Mouse (Mus musculus) midbrain, embryonic 10.5 days (tissue): Measurements from ENCODE around the gene Hes2. TPM values are rescaled to one million over a fixed set of nuclear protein-coding genes. Genes with fewer than 3 reads are reported as not detected.

ENCODE experiments used
- DNase-seq: peaks from one replicate; pipeline ENCODE4 v3.0.0-alpha.2; 2017; ENCODE audit warnings: low spot score
- H3K27ac ChIP-seq: fragments of 300-500 bp; sonication (generic); replicated peaks from 2 replicates; pipeline ENCODE4 v1.5.1; 2016; ENCODE audit warnings: mild to moderate bottlenecking
- H3K27me3 ChIP-seq: fragments of 300-500 bp; sonication (generic); 2 replicates; pipeline ENCODE4 v1.6.1; 2016; ENCODE audit warnings: low read depth, mild to moderate bottlenecking; ENCODE audit not compliant: poor library complexity, severe bottlenecking
- H3K36me3 ChIP-seq: fragments of 300-500 bp; sonication (generic); 2 replicates; pipeline ENCODE4 v1.6.1; 2016; ENCODE audit warnings: mild to moderate bottlenecking, moderate library complexity
- H3K4me1 ChIP-seq: fragments of 300-500 bp; sonication (generic); 2 replicates; pipeline ENCODE4 v1.6.1; 2016
- H3K4me3 ChIP-seq: fragments of 300-500 bp; sonication (generic); 2 replicates; pipeline ENCODE4 v1.5.1; 2016; ENCODE audit warnings: mild to moderate bottlenecking, moderate library complexity
- H3K9me3 ChIP-seq: fragments of 300-500 bp; sonication (generic); replicated peaks from 2 replicates; pipeline ENCODE4 v1.6.1; 2016; ENCODE audit warnings: mild to moderate bottlenecking
- WGBS: fragments of 180-500 bp; shearing (Covaris S2); methylation state at CpG from one replicate; pipeline ENCODE4 v1.1.7; 2016; 5-methylcytosine and 5-hydroxymethylcytosine counted together
- polyA plus RNA-seq: library from polyadenylated mRNA; unstranded; fragments of >200 nt; fragmentation: Nextera tagmentation; extraction: Ambion mirVana; gene quantifications from 2 replicates; pipeline ENCODE4 v1.2.1, GENCODE M21; 2016

The Hes2 gene
- polyA plus RNA-seq, 1 experiment from 2014 or later, result 0.79 TPM

DNA sequence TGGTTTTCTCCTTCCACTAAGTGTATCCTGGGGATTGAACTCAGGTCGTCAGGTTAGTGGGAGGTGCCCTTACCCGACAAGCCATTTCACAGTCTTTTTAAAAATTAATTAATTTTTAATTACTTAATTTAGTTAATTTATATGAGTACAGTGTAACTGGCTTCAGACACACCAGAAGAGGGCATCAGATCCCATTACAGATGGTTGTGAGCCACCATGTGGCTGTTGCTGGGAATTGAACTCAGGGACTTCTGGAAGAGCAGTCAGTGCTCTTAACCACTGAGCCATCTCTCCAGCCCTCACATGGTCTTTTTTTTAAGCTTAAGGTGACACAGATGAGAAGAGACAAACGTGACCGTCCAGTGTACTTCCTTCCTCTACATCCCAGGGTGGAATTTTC, 3.6 kb upstream of the Hes2 start:
- no peaks in the 10 kb centered on the region for H3K9me3 ChIP-seq
- peaks cover 97% of the 10 kb centered on the region for H3K27me3 ChIP-seq
- H3K36me3 ChIP-seq, result no peaks in the 10 kb centered on the region
- DNase-seq, result no peak
- peaks cover 44% of the 10 kb centered on the region for H3K4me1 ChIP-seq
- WGBS, result 75% methylated on average over 4 of the region's 4 CpGs
- H3K27ac ChIP-seq, result no peak overlapping the region
- H3K4me3 ChIP-seq, result no peak overlapping the region

DNA sequence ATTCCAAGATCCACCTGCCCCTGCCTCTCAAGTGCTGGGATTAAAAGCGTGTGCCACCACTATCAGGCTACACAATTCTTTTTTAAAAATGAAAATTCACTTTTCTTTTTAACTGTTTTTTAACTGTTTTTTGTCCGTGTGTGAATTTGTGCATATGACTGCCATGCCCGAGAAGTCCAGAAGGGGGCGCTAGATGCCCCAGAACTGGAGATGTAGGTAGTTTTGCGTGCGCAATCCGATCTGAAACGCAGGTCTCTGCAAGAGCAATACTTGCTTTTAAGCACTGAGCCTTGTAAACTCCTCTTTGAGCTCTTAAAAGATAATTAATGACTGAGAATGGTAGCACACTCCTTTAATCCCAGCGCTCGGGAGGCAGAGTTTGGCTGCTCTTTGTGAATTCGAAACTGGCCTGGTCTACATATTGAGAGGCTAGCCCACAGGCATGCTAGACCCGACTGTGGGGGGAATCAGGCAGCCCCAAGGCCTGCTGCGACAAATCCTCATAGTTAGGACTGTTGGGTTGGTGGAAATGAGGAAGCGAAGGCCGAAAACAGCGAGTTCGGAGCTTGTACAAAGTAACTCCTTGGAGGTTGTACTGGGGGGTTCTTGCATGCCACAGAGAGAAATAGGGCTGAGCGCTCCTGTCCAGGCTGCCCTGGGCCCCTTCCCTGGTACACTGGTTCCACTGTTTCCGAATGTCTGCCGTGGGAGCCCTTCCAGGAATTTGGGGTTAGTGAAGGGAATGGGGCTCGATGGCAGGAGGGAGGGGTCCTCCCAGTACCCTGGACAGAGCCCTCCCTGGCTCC, 685 bp upstream of the Hes2 start:
- DNase-seq, result peak; percentile 64
- Histone ChIP-seq H3K27me3 (peaks cover 97% of the 10 kb centered on the region), H3K27ac (no peak overlapping the region), H3K9me3 (no peaks in the 10 kb centered on the region), H3K4me1 (peaks cover 35% of the 10 kb centered on the region), H3K4me3 (peak overlapping the region; percentile 34; the same call in 1 of the 2 replicates), H3K36me3 (no peaks in the 10 kb centered on the region)
- WGBS, result 18% methylated on average over 21 of the region's 21 CpGs

DNA sequence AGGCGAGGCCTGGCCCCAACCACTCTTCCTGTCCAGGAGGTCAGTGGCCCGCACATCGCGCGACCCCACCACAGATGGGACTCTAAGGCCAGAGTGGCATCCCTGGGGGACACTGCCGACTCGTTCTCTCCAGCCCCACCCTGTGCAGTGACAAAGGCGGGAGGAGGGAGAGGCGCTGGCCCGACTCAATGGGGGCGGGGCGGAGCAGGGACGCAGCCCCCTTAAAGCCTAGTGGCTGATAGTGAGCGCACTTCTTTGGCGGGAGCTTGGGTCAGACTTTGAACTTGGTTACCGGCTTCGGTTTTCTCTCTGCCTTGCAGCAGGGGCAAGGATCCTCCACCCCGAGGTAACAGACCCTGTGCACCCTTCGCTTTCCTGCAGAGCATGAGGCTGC, 615 bp downstream of the Hes2 start:
- Histone ChIP-seq H3K4me1 (peaks cover 27% of the 10 kb centered on the region), H3K9me3 (no peaks in the 10 kb centered on the region), H3K36me3 (no peaks in the 10 kb centered on the region), H3K4me3 (peak overlapping the region; percentile 34), H3K27ac (no peak overlapping the region), H3K27me3 (peaks cover 94% of the 10 kb centered on the region)
- WGBS, result 3% methylated on average over 19 of the region's 19 CpGs
- peak; percentile 44 for DNase-seq

DNA sequence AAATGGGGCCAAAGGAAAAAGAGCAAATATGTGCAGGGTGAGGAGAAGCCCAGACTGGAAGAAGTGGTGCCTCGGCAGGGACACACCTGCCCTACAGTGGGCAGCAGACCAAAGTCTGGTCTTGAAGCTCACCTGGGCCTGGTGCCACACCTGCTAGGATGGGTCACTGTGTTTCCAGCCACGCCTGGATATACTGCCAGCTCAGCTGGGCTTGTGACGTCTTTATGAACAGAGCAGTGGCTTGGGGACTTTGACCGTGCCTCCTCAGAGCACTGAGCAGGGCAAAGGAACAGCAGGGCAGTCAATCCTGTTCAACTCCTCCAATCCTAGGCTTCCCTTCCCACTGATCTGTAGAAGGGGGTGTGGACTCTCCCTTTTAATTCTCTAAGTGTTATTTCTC, 2.1 kb downstream of the Hes2 start:
- Histone ChIP-seq H3K27me3 (peaks cover 89% of the 10 kb centered on the region), H3K27ac (no peak overlapping the region), H3K4me3 (no peak overlapping the region), H3K4me1 (peaks cover 27% of the 10 kb centered on the region), H3K9me3 (no peaks in the 10 kb centered on the region), H3K36me3 (no peaks in the 10 kb centered on the region)
- 43% methylated on average over 4 of the region's 4 CpGs for WGBS
- DNase-seq, result no peak

DNA sequence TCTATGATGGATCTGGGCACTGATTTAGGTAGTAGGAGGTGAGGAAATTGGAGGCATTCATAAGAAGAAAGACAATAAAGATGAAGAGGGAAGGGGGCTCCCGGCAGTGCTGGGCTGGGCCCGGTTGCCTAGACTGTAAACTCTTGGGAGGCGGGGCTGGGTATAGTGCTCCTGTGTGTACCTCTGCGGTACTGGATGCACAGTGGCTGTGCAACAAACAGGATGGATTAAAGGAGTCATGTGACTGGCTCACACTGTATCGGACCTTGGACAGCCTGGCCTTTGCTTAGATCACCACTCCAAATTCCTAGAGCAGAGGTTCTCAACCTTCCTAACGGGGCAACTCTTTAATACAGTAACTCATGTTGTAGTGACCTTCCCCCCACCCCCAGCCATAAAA, 2.9 kb downstream of the Hes2 start:
- 80% methylated on average over 6 of the region's 6 CpGs for WGBS
- Histone ChIP-seq H3K4me3 (no peak overlapping the region), H3K36me3 (no peaks in the 10 kb centered on the region), H3K4me1 (peaks cover 27% of the 10 kb centered on the region), H3K27me3 (peaks cover 87% of the 10 kb centered on the region), H3K27ac (no peak overlapping the region), H3K9me3 (no peaks in the 10 kb centered on the region)
- DNase-seq, result no peak

DNA sequence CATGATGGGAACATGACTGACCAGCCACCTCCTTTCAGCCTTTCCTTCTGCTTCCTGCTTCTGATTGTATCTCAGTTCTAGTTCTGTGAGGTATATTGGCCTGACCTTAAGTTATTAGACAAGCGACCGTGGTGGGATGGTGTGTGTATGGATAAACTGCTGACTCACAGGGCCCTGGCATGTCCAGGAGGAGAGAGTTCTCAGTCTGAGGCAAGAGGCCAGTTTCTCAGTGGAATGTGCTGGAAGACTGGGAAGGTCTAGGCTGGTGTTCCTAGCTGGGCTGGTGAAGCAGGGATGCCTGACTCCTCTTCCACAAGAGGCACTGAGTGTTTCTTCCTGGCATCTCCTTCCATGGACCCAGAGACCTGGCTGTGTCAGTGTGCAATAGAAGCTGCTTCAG, 4.1 kb downstream of the Hes2 start:
- WGBS, result 95% methylated on average over 2 of the region's 2 CpGs
- no peak for DNase-seq
- Histone ChIP-seq H3K4me3 (no peak overlapping the region), H3K36me3 (no peaks in the 10 kb centered on the region), H3K4me1 (peaks cover 27% of the 10 kb centered on the region), H3K27ac (no peak overlapping the region), H3K9me3 (no peaks in the 10 kb centered on the region), H3K27me3 (peaks cover 76% of the 10 kb centered on the region)

DNA sequence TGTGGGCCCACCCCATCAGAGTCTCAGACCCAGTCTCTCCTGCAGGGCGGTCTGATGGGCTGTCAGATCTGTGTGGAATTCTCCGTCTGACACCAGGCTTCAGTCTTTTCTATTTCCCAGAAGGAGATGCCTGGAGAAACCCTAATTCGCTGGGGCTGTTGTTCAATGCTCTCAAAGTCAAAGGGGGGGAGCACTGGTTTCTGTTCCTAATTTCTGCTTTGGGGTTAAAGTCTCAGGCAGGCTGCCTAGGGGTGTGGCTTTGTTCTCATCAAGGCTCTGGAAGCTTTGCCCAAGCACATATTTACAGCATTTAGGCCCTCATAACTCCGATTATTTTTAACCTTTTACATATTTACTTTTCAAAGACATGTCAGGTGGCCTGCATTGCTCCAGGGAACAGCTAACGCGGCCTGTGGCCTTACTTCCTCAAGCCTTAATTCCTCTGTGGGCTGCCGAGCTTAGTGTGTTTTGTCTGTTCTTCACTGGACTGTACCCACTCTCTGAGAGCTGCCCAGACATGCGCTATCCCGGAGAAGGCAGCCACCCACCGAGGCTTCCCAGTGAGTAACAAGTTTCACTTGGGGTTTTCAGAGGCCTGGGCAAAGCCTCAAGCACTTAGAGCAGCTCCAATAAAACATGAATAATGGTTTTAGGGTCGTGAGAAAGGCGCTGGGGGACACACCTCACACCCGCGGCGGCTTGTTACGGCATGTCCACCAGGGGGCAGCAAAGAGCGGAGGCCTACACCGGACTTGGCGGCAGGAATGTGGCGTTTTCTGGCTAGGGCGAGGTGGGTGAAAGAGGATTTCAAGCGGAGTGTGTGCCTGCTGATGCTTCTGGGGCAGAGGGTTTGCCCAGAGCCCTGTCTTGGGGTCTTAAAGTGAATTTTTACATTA, 6.6 kb downstream of the Hes2 start:
- H3K36me3 ChIP-seq, result no peaks in the 10 kb centered on the region
- no peak overlapping the region for H3K27ac ChIP-seq
- H3K9me3 ChIP-seq, result no peaks in the 10 kb centered on the region
- H3K4me1 ChIP-seq, result peaks cover 2% of the 10 kb centered on the region; the same call in 1 of the 2 replicates
- DNase-seq, result peak; percentile 80
- H3K27me3 ChIP-seq, result peaks cover 59% of the 10 kb centered on the region
- H3K4me3 ChIP-seq, result no peak overlapping the region
- 30% methylated on average over 22 of the region's 22 CpGs for WGBS

DNA sequence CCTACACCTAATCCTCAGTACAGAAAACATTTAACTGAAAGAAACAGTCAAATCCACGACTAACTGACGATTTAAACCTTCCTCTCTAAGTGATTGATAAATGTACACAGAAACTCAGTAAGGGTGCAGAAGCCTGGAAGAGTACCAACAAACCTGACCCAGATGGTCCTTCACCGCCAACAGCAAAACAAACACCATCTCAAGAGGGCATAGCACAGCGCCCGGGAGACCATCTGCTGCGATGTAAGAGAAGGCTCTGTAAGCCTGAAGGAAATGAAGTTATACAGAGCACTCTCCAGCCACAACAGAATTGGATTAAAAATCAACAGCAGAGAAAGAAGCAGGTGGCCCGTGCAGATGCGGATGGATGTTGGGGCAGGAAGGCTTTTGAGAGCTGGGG, 9.4 kb downstream of the Hes2 start:
- WGBS, result 67% methylated on average over 8 of the region's 8 CpGs
- no peak overlapping the region for H3K27ac ChIP-seq
- no peak for DNase-seq
- H3K27me3 ChIP-seq, result peaks cover 31% of the 10 kb centered on the region
- no peak overlapping the region for H3K4me3 ChIP-seq
- no peaks in the 10 kb centered on the region for H3K4me1 ChIP-seq
- H3K36me3 ChIP-seq, result no peaks in the 10 kb centered on the region
- 0 out of 2 replicates have a peak, but pooled peaks cover 4% of the 10 kb centered on the region for H3K9me3 ChIP-seq

DNA sequence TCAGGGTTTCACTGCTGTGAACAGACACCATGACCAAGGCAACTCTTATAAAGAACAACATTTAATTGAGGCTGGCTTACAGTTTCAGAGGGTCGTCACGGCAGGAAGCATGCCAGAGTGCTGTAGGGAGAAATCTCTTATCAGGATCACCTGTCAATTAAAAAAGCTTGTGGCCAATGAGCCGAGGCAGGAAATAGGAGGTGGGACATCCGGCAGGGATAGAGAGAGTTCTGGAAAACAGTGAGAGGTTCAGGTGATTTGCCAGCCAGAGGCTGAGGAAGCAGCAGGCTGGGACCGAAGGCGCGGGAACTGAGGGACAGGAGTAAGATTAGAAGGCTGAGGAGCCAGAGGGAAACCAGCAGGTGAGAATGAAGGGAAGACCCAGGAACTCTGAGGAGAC, 10.4 kb downstream of the Hes2 start:
- 88% methylated on average over 7 of the region's 7 CpGs for WGBS
- no peak overlapping the region for H3K4me3 ChIP-seq
- H3K27ac ChIP-seq, result no peak overlapping the region
- peaks cover 33% of the 10 kb centered on the region for H3K27me3 ChIP-seq
- 0 out of 2 replicates have a peak, but pooled peaks cover 4% of the 10 kb centered on the region for H3K9me3 ChIP-seq
- no peaks in the 10 kb centered on the region for H3K4me1 ChIP-seq
- H3K36me3 ChIP-seq, result no peaks in the 10 kb centered on the region
- no peak for DNase-seq

DNA sequence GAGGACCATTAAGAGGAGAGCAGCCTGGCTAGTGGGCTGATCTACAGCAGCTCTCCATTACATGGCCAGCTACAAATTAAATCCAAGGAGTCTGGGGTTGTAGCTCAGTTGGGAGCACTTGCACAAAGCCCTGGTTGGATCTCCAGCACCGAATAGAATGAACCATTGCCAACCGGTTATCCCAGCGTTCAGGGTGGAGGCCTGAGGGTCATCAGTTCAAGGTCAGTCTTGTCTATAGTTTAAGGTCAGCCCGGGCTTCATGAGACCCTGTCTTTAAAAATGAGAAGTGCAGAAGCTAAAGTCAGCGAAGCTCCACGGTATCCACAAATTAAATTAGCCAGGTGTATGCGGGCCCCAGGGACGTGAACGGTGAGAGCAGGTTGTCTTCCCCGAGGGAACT, 11.6 kb downstream of the Hes2 start:
- no peak for DNase-seq
- Histone ChIP-seq H3K27ac (no peak overlapping the region), H3K27me3 (peaks cover 34% of the 10 kb centered on the region), H3K4me1 (no peaks in the 10 kb centered on the region), H3K36me3 (no peaks in the 10 kb centered on the region), H3K4me3 (no peak overlapping the region), H3K9me3 (0 out of 2 replicates have a peak, but pooled peaks cover 4% of the 10 kb centered on the region)
- 87% methylated on average over 10 of the region's 10 CpGs for WGBS

DNA sequence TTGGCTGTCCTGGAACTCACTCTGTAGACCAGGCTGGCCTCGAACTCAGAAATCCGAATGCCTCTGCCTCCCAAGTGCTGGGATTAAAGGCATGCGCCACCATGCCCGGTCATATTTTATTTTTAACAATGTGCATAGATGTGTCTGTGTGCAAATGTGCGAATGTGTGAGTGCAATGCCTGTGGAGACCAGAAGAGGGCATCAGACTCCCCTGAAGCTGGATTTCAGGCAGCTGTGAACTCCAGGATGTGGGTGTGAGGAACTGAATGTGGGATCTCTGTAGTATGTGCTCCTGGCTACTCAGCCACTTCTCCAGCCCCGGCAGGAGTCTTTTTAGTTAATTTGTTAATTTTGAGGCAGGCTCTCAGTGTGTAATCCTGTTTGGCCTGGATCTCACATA, 12.9 kb downstream of the Hes2 start:
- no peaks in the 10 kb centered on the region for H3K4me1 ChIP-seq
- H3K27me3 ChIP-seq, result peaks cover 42% of the 10 kb centered on the region
- H3K9me3 ChIP-seq, result 0 out of 2 replicates have a peak, but pooled peaks cover 4% of the 10 kb centered on the region
- H3K27ac ChIP-seq, result no peak overlapping the region
- H3K36me3 ChIP-seq, result no peaks in the 10 kb centered on the region
- WGBS, result 85% methylated on average over 6 of the region's 6 CpGs
- no peak for DNase-seq
- H3K4me3 ChIP-seq, result no peak overlapping the region

DNA sequence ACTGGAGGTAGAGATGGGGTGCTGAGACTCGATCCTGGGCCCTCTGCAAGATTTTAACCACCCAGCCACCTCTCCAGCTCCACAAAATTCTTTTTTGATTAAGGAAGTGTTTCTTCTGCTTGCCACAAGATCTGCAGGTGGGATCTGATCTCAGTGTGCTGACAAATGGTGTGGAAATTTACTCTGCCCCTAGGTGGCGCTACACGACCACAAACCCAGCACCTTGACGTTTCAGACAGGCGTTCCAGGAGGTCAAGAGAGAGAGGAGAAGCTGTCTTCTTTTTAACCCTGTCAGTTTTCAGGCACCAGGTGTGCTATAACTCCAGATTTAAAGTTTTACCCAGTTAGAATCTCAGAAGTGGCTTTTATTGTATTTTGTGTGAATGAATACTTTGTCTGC, 14.4 kb downstream of the Hes2 start:
- Histone ChIP-seq H3K4me1 (peaks cover 11% of the 10 kb centered on the region), H3K4me3 (no peak overlapping the region), H3K9me3 (0 out of 2 replicates have a peak, but pooled peaks cover 4% of the 10 kb centered on the region), H3K36me3 (no peaks in the 10 kb centered on the region), H3K27ac (no peak overlapping the region), H3K27me3 (peaks cover 51% of the 10 kb centered on the region)
- WGBS, result 3% methylated on average over 5 of the region's 5 CpGs
- DNase-seq, result peak; percentile 76

DNA sequence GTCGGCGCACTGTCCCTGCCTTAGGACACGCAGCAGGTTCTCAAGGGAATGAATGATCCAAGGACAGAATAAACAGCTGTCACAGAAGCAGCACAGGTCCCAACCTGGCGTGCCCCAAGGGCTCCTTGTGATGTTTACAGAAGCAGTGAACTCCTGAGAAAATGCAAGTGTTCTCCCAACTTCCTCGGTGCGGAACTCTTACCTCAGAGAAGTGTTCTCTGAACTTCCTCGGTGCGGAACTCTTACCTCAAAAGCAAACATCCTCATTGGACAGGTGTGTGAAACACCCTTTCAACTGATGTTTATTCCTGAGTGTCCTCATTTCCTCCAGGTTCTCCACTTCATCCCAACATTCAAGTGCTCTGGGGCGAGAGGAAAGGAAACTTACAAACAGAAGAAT, 15.3 kb downstream of the Hes2 start:
- no peak for DNase-seq
- Histone ChIP-seq H3K27ac (no peak overlapping the region), H3K4me1 (peaks cover 20% of the 10 kb centered on the region), H3K36me3 (no peaks in the 10 kb centered on the region), H3K27me3 (peaks cover 51% of the 10 kb centered on the region), H3K9me3 (0 out of 2 replicates have a peak, but pooled peaks cover 4% of the 10 kb centered on the region), H3K4me3 (no peak overlapping the region)
- WGBS, result 84% methylated on average over 9 of the region's 9 CpGs
